Mouse (Mus musculus) forebrain, embryonic 11.5 days (tissue): ENCODE data around the gene Dnajc12. TPM values are rescaled to one million over a fixed set of nuclear protein-coding genes. Genes with fewer than 3 reads are reported as not detected.
"Not testable (repeated sequence)": the region's sequence is repeated elsewhere in the genome, so short reads cannot be mapped to it uniquely, and the experiment has no call there.

Experiments
- ATAC-seq: fragments of 200-750 bp; cut with Nextera tagmentation; replicated peaks from 2 replicates; pipeline ENCODE4 v1.8.0; 2017; ENCODE audit warnings: moderate TSS enrichment; ENCODE audit not compliant: low FRiP score
- DNase-seq: peaks from one replicate; pipeline ENCODE4 v3.0.0-alpha.2; 2017; ENCODE audit warnings: low spot score
- H3K27ac ChIP-seq: fragments of 300-500 bp; sonication (generic); 2 replicates; pipeline ENCODE4 v1.5.1; 2014; ENCODE audit warnings: low read depth, low read length
- H3K27me3 ChIP-seq: fragments of 300-500 bp; sonication (generic); 2 replicates; pipeline ENCODE4 v1.6.1; 2014; ENCODE audit warnings: mild to moderate bottlenecking, low read length, mixed read lengths; ENCODE audit not compliant: control insufficient read depth, insufficient read depth
- H3K36me3 ChIP-seq: fragments of 300-500 bp; sonication (generic); 2 replicates; pipeline ENCODE4 v1.6.1; 2014; ENCODE audit warnings: mild to moderate bottlenecking, low read length, moderate library complexity, mixed read lengths; ENCODE audit not compliant: control insufficient read depth, insufficient read depth
- H3K4me1 ChIP-seq: fragments of 300-500 bp; sonication (generic); replicated peaks from 2 replicates; pipeline ENCODE4 v1.6.1; 2014; ENCODE audit warnings: low read length, mixed read lengths; ENCODE audit not compliant: control insufficient read depth, insufficient read depth
- H3K4me2 ChIP-seq: fragments of 300-500 bp; sonication (generic); 2 replicates; pipeline ENCODE4 v1.6.1; 2014; ENCODE audit warnings: low read depth, mild to moderate bottlenecking, low read length, moderate library complexity, mixed read lengths; ENCODE audit not compliant: severe bottlenecking
- H3K4me3 ChIP-seq: fragments of 300-500 bp; sonication (generic); 2 replicates; pipeline ENCODE4 v1.5.1; 2014; ENCODE audit warnings: low read depth, low read length
- H3K9ac ChIP-seq: fragments of 300-500 bp; sonication (generic); 2 replicates; pipeline ENCODE4 v1.6.1; 2014; ENCODE audit warnings: low read length
- H3K9me3 ChIP-seq: fragments of 300-500 bp; sonication (generic); 2 replicates; pipeline ENCODE4 v1.6.1; 2016; ENCODE audit warnings: low read length, mixed read lengths; ENCODE audit not compliant: control insufficient read depth
- WGBS: fragments of 180-500 bp; shearing (Covaris S2); extraction: QIAGEN DNeasy Blood & Tissue Kit; methylation state at CpG from one replicate; pipeline ENCODE4 v1.1.7; 2014; 5-methylcytosine and 5-hydroxymethylcytosine counted together
- polyA plus RNA-seq: library from polyadenylated mRNA; unstranded; fragments of >200 nt; fragmentation: Nextera tagmentation; extraction: Ambion mirVana; gene quantifications from 2 replicates; pipeline ENCODE4 v1.2.1, GENCODE M21; 2014

The Dnajc12 gene
- polyA plus RNA-seq, 1 experiment from 2014 or later = 8.7 TPM

DNA sequence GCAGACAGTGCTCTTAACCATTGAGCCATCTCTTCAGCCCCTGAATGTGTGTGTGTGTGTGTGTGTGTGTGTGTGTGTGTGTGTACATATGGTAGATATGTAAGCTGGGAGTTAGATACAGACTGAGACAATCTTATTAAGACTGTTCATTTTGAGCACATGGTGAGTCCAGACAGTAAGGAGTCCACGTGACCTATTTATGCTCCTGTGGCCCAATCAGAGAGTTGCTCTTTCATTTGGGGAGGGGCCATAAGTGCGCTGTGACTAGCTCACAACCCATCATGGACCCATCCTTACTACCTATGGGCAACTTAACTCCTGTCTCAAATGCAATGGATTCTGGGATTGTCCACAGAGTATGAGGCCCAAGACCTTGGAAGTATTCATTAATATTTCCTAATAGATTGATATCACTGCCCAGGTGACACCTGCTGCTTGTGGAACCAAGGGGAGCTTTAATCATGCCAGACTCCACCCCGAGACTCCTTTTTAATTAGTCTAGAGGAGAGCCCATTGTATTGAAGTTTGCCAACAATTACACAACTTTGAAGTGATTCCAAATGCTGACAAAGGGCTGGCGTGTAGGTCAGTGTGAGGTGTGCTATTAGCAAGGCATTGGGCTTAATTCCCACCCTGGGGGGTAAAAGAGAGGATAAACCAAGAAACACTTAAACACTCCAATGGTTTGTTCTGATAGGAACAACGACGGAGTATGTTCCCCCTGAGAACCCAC is 3.1 kb upstream of the Dnajc12 start:
- no peaks in the 10 kb centered on the region for H3K9me3 ChIP-seq
- DNase-seq (no peak), ATAC-seq (no peak)
- WGBS = 65% methylated on average over 6 of the region's 6 CpGs
- H3K9ac ChIP-seq = no peak overlapping the region
- H3K36me3 ChIP-seq = no peaks in the 10 kb centered on the region
- H3K27ac ChIP-seq = no peak overlapping the region
- no peak overlapping the region for H3K4me2 ChIP-seq
- no peaks in the 10 kb centered on the region for H3K27me3 ChIP-seq
- H3K4me1 ChIP-seq = peaks cover 6% of the 10 kb centered on the region; the same call in 1 of the 2 replicates
- H3K4me3 ChIP-seq = no peak overlapping the region

DNA sequence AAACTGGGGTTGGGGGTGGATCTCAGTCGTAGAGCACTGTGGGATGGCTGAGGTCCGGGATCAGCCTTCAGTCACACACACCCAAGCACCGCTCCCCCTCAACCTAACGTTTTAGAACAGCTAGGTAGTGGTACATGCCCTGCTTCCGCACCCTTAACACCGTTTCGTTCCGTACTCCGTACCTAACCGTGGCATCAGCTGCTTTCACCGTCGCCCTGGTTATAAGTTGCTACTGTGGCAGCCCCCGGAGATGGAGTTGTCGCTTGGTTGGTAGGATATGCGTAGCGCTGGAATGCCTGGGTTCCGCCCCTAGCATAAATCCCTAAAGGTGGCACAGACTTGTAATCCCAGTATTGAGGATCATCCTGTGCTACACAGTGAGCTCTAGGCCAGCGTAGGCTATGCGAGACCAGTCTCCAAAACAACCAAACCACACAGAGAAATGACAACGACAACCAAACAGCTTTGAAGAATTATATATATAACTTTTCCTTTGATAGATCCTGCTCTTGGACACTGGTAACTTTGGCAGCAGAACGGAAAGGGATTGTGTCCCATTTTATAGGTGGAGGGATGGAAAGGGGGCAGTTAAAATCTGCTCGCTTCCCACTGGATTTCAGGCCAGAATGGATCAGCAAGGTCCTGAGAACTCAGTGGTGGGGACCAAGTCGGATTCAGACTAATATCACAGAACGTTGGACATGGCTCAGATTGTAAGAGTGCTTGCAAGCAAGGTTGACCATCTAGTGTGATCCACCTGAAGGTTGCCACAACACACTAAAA is 554 bp upstream of the Dnajc12 start, which contains the start of gene Sirt1:
Sirt1 (minus strand) TSS at position 207 of the 783 bp plus-strand sequence.
- H3K9me3 ChIP-seq = no peaks in the 10 kb centered on the region
- no peaks in the 10 kb centered on the region for H3K27me3 ChIP-seq
- no peak for ATAC-seq
- peak within 1 kb of the TSS; percentile 86 for H3K4me2 ChIP-seq
- H3K36me3 ChIP-seq = no peaks in the 10 kb centered on the region
- 6% methylated on average over 24 of the region's 24 CpGs for WGBS
- peak within 1 kb of the TSS; percentile 48 for H3K4me3 ChIP-seq
- H3K9ac ChIP-seq = peak within 1 kb of the TSS; percentile 64
- no peak within 1 kb of the TSS for H3K27ac ChIP-seq
- no peak for DNase-seq
- H3K4me1 ChIP-seq = peaks cover 6% of the 10 kb centered on the region; the same call in 1 of the 2 replicates

GRCm38 (mm10) chr10:63385897-63386296 is 3.7 kb downstream of the Dnajc12 start:
- not testable (repeated sequence) for H3K9me3 ChIP-seq, ATAC-seq, H3K9ac ChIP-seq, H3K4me1 ChIP-seq, DNase-seq, H3K36me3 ChIP-seq, H3K27ac ChIP-seq, H3K27me3 ChIP-seq
- 32% methylated on average over 5 of the region's 5 CpGs for WGBS
- Histone ChIP-seq H3K4me3 (peak overlapping the region; percentile 48; the same call in 1 of the 2 replicates), H3K4me2 (peak overlapping the region; percentile 65)

GRCm38 (mm10) chr10:63386444-63386843 is 4.2 kb downstream of the Dnajc12 start:
- DNase-seq = peak; percentile 79
- Histone ChIP-seq H3K9me3 (no peaks in the 10 kb centered on the region), H3K27me3 (no peaks in the 10 kb centered on the region), H3K4me3 (peak overlapping the region; percentile 48), H3K4me2 (peak overlapping the region; percentile 65), H3K9ac (peak overlapping the region; percentile 56), H3K36me3 (no peaks in the 10 kb centered on the region), H3K4me1 (peaks cover 5% of the 10 kb centered on the region; the same call in 1 of the 2 replicates), H3K27ac (no peak overlapping the region)
- WGBS = 0% methylated on average over 19 of the region's 19 CpGs
- peak; percentile 82 for ATAC-seq

DNA sequence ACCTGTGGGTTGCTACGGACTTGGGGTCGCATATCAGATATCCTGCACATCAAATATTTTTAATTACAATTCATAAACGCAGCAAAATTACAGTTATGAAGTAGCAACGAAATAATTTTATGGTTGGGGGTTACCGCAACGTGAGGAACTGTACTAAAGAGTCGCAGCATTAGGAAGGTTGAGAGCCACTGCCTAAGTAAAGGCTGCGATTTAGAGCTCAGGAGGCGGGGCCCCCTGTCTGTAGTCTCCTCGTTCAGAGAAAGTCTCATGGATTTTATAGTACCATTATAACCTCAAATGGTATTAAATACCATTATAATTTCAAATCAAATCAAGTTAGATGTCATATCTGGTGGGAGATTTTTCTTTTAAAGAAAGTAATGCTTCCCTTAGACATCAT is 4.7 kb downstream of the Dnajc12 start:
- Histone ChIP-seq H3K36me3 (no peaks in the 10 kb centered on the region), H3K27me3 (no peaks in the 10 kb centered on the region), H3K9ac (peak overlapping the region; percentile 56), H3K4me2 (peak overlapping the region; percentile 65), H3K27ac (no peak overlapping the region), H3K4me1 (no peaks in the 10 kb centered on the region), H3K9me3 (no peaks in the 10 kb centered on the region), H3K4me3 (peak overlapping the region; percentile 48)
- ATAC-seq (no peak), DNase-seq (no peak)
- WGBS = 4% methylated on average over 10 of the region's 10 CpGs

DNA sequence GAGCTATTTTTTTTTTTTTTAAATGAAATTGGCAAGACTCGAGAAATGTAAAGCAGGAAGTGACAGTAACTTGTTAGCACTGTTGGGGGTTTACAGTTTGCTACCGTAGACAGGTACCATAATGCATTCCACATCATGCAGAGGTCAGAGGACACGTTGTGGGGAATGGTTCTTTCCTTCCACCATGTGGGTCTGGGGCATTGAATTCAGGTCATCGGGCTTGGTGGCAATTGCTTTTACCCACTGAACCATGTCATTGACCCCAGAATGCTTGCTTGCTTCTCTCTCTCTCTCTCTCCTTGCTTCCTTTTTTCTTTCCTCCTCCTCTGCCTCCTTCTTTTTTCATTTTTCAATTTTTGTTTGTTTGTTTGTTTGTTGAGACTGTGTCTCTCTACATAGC is 6.7 kb downstream of the Dnajc12 start:
- Histone ChIP-seq H3K4me1 (no peaks in the 10 kb centered on the region), H3K4me3 (no peak overlapping the region), H3K4me2 (no peak overlapping the region), H3K27me3 (no peaks in the 10 kb centered on the region), H3K27ac (no peak overlapping the region), H3K36me3 (no peaks in the 10 kb centered on the region), H3K9me3 (no peaks in the 10 kb centered on the region), H3K9ac (no peak overlapping the region)
- WGBS = 61% methylated on average over 4 of the region's 4 CpGs
- DNase-seq = no peak
- ATAC-seq = no peak

DNA sequence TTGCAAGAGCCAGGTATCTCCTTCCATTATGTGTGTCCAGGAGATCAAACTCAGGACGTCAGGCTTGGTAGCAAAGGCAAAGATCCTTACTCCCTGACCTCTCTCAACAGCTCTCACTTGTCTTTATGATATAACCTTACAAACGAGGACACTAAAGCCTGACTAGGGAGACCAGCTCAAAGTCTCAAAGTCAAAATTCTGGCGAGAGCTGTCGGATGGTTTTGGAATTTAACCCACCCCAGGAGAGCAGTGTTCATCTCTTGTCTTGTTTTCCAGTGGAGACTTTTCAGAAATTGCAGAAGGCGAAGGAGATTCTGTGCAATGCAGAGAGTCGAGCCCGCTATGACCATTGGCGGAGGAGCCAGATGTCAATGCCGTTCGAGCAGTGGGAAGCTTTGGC is 14.7 kb downstream of the Dnajc12 start:
- H3K36me3 ChIP-seq = no peaks in the 10 kb centered on the region
- H3K9ac ChIP-seq = no peak overlapping the region
- no peak overlapping the region for H3K27ac ChIP-seq
- H3K4me3 ChIP-seq = no peak overlapping the region
- no peak overlapping the region for H3K4me2 ChIP-seq
- WGBS = 95% methylated on average over 10 of the region's 10 CpGs
- no peaks in the 10 kb centered on the region for H3K4me1 ChIP-seq
- ATAC-seq = no peak
- no peaks in the 10 kb centered on the region for H3K27me3 ChIP-seq
- no peaks in the 10 kb centered on the region for H3K9me3 ChIP-seq
- DNase-seq = no peak

DNA sequence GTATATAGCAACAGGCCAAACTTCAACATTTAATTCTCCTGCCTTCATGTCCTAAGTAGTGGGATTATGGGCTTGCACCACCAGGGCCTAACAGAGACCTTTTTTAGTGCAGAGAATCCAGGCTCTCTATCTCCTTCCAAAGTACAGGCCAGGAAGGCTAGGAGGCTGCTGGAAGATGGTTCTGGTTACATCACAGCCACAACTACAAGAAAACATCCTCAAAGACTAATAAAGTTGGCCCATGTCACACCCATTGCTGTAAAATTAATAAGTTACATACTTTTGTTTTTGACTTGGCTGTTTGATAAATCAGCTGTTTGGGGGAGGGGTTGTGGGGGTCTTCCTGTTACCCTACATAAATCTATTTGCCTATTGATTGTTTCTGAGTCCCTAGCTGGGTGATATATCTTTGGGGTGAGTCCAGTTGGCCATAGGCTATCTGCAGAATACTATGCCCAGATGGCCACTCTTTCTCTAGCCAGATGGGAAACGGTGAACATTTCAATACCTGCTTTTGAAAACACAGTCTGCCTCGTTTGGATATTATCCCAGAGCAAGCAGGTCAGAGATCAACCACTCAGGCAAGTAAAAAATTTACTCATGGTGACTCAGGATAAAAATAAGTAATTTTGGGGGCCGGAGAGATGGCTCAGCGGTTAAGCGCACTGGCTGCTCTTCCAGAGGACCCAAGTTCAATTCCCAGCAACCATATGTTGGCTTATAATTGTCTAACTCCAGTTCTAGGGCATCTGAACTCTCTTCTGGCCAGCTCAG is 20.7 kb downstream of the Dnajc12 start:
- Histone ChIP-seq H3K4me3 (no peak overlapping the region), H3K4me2 (no peak overlapping the region), H3K36me3 (no peaks in the 10 kb centered on the region), H3K9ac (no peak overlapping the region), H3K9me3 (no peaks in the 10 kb centered on the region), H3K27me3 (no peaks in the 10 kb centered on the region), H3K4me1 (no peaks in the 10 kb centered on the region), H3K27ac (no peak overlapping the region)
- no peak for DNase-seq
- no peak for ATAC-seq
- WGBS = 86% methylated on average over 5 of the region's 5 CpGs
